Mouse (Mus musculus) liver, embryonic 12.5 days (tissue): ENCODE results near the gene Tbc1d13. TPM values are rescaled to one million over a fixed set of nuclear protein-coding genes. Genes with fewer than 3 reads are reported as not detected.
A peak's percentile ranks its signal among the peaks of the same experiment; 100 is the strongest.
"Not testable (repeated sequence)": the region's sequence is repeated elsewhere in the genome, so short reads cannot be mapped to it uniquely, and the experiment has no call there.

Experiments used
- ATAC-seq: fragments of 200-750 bp; cut with Nextera tagmentation; 2 replicates; pipeline ENCODE4 v1.8.0; 2017; ENCODE audit warnings: moderate number of reproducible peaks, mild to moderate bottlenecking, moderate library complexity
- H3K27ac ChIP-seq: fragments of 300-500 bp; sonication (generic); 2 replicates; pipeline ENCODE4 v1.5.1; 2016; ENCODE audit warnings: mild to moderate bottlenecking
- H3K27me3 ChIP-seq: fragments of 300-500 bp; sonication (generic); replicated peaks from 2 replicates; pipeline ENCODE4 v1.6.1; 2016; ENCODE audit warnings: mild to moderate bottlenecking, moderate library complexity
- H3K36me3 ChIP-seq: fragments of 300-500 bp; sonication (generic); 2 replicates; pipeline ENCODE4 v1.6.1; 2016; ENCODE audit warnings: mild to moderate bottlenecking, moderate library complexity
- H3K4me1 ChIP-seq: fragments of 300-500 bp; sonication (generic); 2 replicates; pipeline ENCODE4 v1.6.1; 2016
- H3K4me2 ChIP-seq: fragments of 300-500 bp; sonication (generic); 2 replicates; pipeline ENCODE4 v1.6.1; 2016; ENCODE audit warnings: mild to moderate bottlenecking, moderate library complexity
- H3K4me3 ChIP-seq: fragments of 300-500 bp; sonication (generic); 2 replicates; pipeline ENCODE4 v1.5.1; 2016; ENCODE audit warnings: mild to moderate bottlenecking, moderate library complexity
- H3K9ac ChIP-seq: fragments of 300-500 bp; sonication (generic); 2 replicates; pipeline ENCODE4 v1.6.1; 2016; ENCODE audit warnings: mild to moderate bottlenecking, moderate library complexity
- H3K9me3 ChIP-seq: fragments of 300-500 bp; sonication (generic); replicated peaks from 2 replicates; pipeline ENCODE4 v1.6.1; 2016; ENCODE audit warnings: mild to moderate bottlenecking, moderate library complexity
- WGBS: fragments of 180-500 bp; shearing (Covaris S2); methylation state at CpG from one replicate; pipeline ENCODE4 v1.1.7; 2016; ENCODE audit not compliant: insufficient replicate concordance; 5-methylcytosine and 5-hydroxymethylcytosine counted together
- polyA plus RNA-seq: library from polyadenylated mRNA; unstranded; fragments of >200 nt; fragmentation: Nextera tagmentation; extraction: Ambion mirVana; gene quantifications from 2 replicates; pipeline ENCODE4 v1.2.1, GENCODE M21; 2016

Tbc1d13 gene
- polyA plus RNA-seq, 1 experiment from 2014 or later: 2.9 TPM

GRCm38 (mm10) chr2:30166677-30167076, 33.1 kb downstream of the Tbc1d13 start:
- Histone ChIP-seq H3K4me3 (no peak overlapping the region), H3K9ac (no peak overlapping the region), H3K4me2 (no peak overlapping the region), H3K36me3 (no peaks in the 10 kb centered on the region), H3K4me1 (peaks cover 7% of the 10 kb centered on the region), H3K9me3 (peaks cover 26% of the 10 kb centered on the region), H3K27ac (no peak overlapping the region), H3K27me3 (no peaks in the 10 kb centered on the region)
- 48% methylated on average over 4 of the region's 4 CpGs for WGBS
- ATAC-seq: no peak

- Histone ChIP-seq H3K4me3 (peak within 1 kb of the TSS; percentile 74), H3K27me3 (no peaks in the 10 kb centered on the region), H3K9me3 (peaks cover 14% of the 10 kb centered on the region), H3K4me1 (peaks cover 21% of the 10 kb centered on the region), H3K4me2 (peak within 1 kb of the TSS; percentile 98), H3K9ac (peak within 1 kb of the TSS; percentile 78), H3K27ac (peak within 1 kb of the TSS; percentile 82), H3K36me3 (peaks cover 43% of the 10 kb centered on the region)
- WGBS: 2% methylated on average over 75 of the region's 75 CpGs
- peak; percentile 91 for ATAC-seq
Observed at GRCm38 (mm10) chr2:30171371-30171996, 37.9 kb downstream of the Tbc1d13 start, which contains the start of gene Endog. Endog (plus strand) TSS chr2:30171493.

GRCm38 (mm10) chr2:30171997-30172382, 38.4 kb downstream of the Tbc1d13 start:
- no peaks in the 10 kb centered on the region for H3K27me3 ChIP-seq
- peaks cover 9% of the 10 kb centered on the region for H3K9me3 ChIP-seq
- H3K4me1 ChIP-seq: peaks cover 25% of the 10 kb centered on the region
- peak overlapping the region; percentile 82 for H3K27ac ChIP-seq
- H3K9ac ChIP-seq: peak overlapping the region; percentile 78
- H3K36me3 ChIP-seq: peaks cover 48% of the 10 kb centered on the region
- no peak for ATAC-seq
- peak overlapping the region; percentile 98 for H3K4me2 ChIP-seq
- 1% methylated on average over 19 of the region's 19 CpGs for WGBS
- H3K4me3 ChIP-seq: peak overlapping the region; percentile 74

- Histone ChIP-seq H3K9me3 (0 out of 2 replicates have a peak, but pooled peaks cover 4% of the 10 kb centered on the region), H3K4me3 (no peak overlapping the region), H3K36me3 (peaks cover 50% of the 10 kb centered on the region), H3K27me3 (no peaks in the 10 kb centered on the region), H3K27ac (no peak overlapping the region), H3K4me1 (peaks cover 38% of the 10 kb centered on the region), H3K4me2 (no peak overlapping the region), H3K9ac (no peak overlapping the region)
- ATAC-seq: no peak
- 87% methylated on average over 20 of the region's 20 CpGs for WGBS
Observed at GRCm38 (mm10) chr2:30173541-30174240, 40.1 kb downstream of the Tbc1d13 start.

GRCm38 (mm10) chr2:30175897-30176296, 42.4 kb downstream of the Tbc1d13 start:
- Histone ChIP-seq H3K36me3 (peaks cover 50% of the 10 kb centered on the region), H3K9me3 (0 out of 2 replicates have a peak, but pooled peaks cover 4% of the 10 kb centered on the region), H3K4me2 (no peak overlapping the region), H3K9ac (no peak overlapping the region), H3K27me3 (no peaks in the 10 kb centered on the region), H3K4me3 (no peak overlapping the region), H3K27ac (no peak overlapping the region), H3K4me1 (peaks cover 41% of the 10 kb centered on the region)
- ATAC-seq: no peak
- 82% methylated on average over 8 of the region's 8 CpGs for WGBS

- 90% methylated on average over 2 of the region's 2 CpGs for WGBS
- H3K9ac ChIP-seq: no peak overlapping the region
- no peak for ATAC-seq
- H3K27me3 ChIP-seq: no peaks in the 10 kb centered on the region
- H3K36me3 ChIP-seq: peaks cover 50% of the 10 kb centered on the region
- peak overlapping the region; percentile 81; the same call in 1 of the 2 replicates for H3K4me2 ChIP-seq
- H3K27ac ChIP-seq: no peak overlapping the region
- 0 out of 2 replicates have a peak, but pooled peaks cover 4% of the 10 kb centered on the region for H3K9me3 ChIP-seq
- H3K4me3 ChIP-seq: 0 out of 2 replicates have a peak overlapping the region, but pooled peaks have one; percentile 78
- peaks cover 42% of the 10 kb centered on the region for H3K4me1 ChIP-seq
Observed at GRCm38 (mm10) chr2:30176561-30176960, 43.0 kb downstream of the Tbc1d13 start.

GRCm38 (mm10) chr2:30177700-30178675, 44.4 kb downstream of the Tbc1d13 start, which contains the start of gene Spout1:
Spout1 (minus strand) TSS chr2:30178459.
- Histone ChIP-seq H3K4me3 (peak within 1 kb of the TSS; percentile 78), H3K9me3 (0 out of 2 replicates have a peak, but pooled peaks cover 4% of the 10 kb centered on the region), H3K27ac (peak within 1 kb of the TSS; percentile 67; the same call in 1 of the 2 replicates), H3K4me2 (peak within 1 kb of the TSS; percentile 81), H3K36me3 (peaks cover 42% of the 10 kb centered on the region), H3K27me3 (no peaks in the 10 kb centered on the region), H3K9ac (peak within 1 kb of the TSS; percentile 77), H3K4me1 (peaks cover 29% of the 10 kb centered on the region)
- ATAC-seq: peak; percentile 93
- WGBS: 1% methylated on average over 54 of the region's 54 CpGs

- H3K27me3 ChIP-seq, H3K27ac ChIP-seq, H3K9me3 ChIP-seq, ATAC-seq, H3K9ac ChIP-seq: not testable (repeated sequence)
- Histone ChIP-seq H3K4me2 (peak overlapping the region; percentile 81), H3K4me1 (peaks cover 31% of the 10 kb centered on the region), H3K36me3 (peaks cover 35% of the 10 kb centered on the region), H3K4me3 (peak overlapping the region; percentile 78)
- 52% methylated on average over 7 of the region's 7 CpGs for WGBS
Observed at GRCm38 (mm10) chr2:30178711-30179110, 45.2 kb downstream of the Tbc1d13 start.

GRCm38 (mm10) chr2:30182424-30182823, 48.9 kb downstream of the Tbc1d13 start:
- ATAC-seq: no peak
- no peaks in the 10 kb centered on the region for H3K27me3 ChIP-seq
- 0 out of 2 replicates have a peak, but pooled peaks cover 4% of the 10 kb centered on the region for H3K9me3 ChIP-seq
- H3K36me3 ChIP-seq: peaks cover 20% of the 10 kb centered on the region
- H3K27ac ChIP-seq: no peak overlapping the region
- H3K4me3 ChIP-seq: no peak overlapping the region
- H3K9ac ChIP-seq: no peak overlapping the region
- WGBS: 84% methylated on average over 2 of the region's 2 CpGs
- H3K4me2 ChIP-seq: no peak overlapping the region
- peaks cover 58% of the 10 kb centered on the region for H3K4me1 ChIP-seq

GRCm38 (mm10) chr2:30183721-30184120, 50.2 kb downstream of the Tbc1d13 start:
- Histone ChIP-seq H3K36me3 (peaks cover 28% of the 10 kb centered on the region), H3K9me3 (0 out of 2 replicates have a peak, but pooled peaks cover 4% of the 10 kb centered on the region), H3K27me3 (no peaks in the 10 kb centered on the region), H3K9ac (no peak overlapping the region), H3K27ac (peak overlapping the region; percentile 16; the same call in 1 of the 2 replicates), H3K4me1 (peaks cover 50% of the 10 kb centered on the region), H3K4me2 (no peak overlapping the region), H3K4me3 (no peak overlapping the region)
- no peak for ATAC-seq
- WGBS: 73% methylated on average over 3 of the region's 3 CpGs

- H3K4me3 ChIP-seq: no peak overlapping the region
- peaks cover 49% of the 10 kb centered on the region for H3K4me1 ChIP-seq
- peak overlapping the region; percentile 85 for H3K27ac ChIP-seq
- H3K9me3 ChIP-seq: 0 out of 2 replicates have a peak, but pooled peaks cover 4% of the 10 kb centered on the region
- ATAC-seq: peak; percentile 98
- H3K27me3 ChIP-seq: no peaks in the 10 kb centered on the region
- peaks cover 33% of the 10 kb centered on the region for H3K36me3 ChIP-seq
- H3K4me2 ChIP-seq: peak overlapping the region; percentile 47
- 38% methylated on average over 6 of the region's 6 CpGs for WGBS
- H3K9ac ChIP-seq: peak overlapping the region; percentile 47
Observed at GRCm38 (mm10) chr2:30185276-30185675, 51.7 kb downstream of the Tbc1d13 start.
